Mouse (Mus musculus) thymus, adult 2 months (tissue): ENCODE data around the gene Mlec.

Experiments
- CTCF ChIP-seq: fragments of 200-500 bp; IDR thresholded peaks from 2 replicates; pipeline ENCODE4 v1.5.1; 2012; ENCODE audit warnings: mild to moderate bottlenecking, control low read depth, low read length, moderate library complexity, borderline replicate concordance; ENCODE audit not compliant: control insufficient read depth, poor library complexity, insufficient read depth; ENCODE audit errors: extremely low read depth
- POLR2A ChIP-seq: fragments of 200-500 bp; IDR thresholded peaks from 2 replicates; pipeline ENCODE4 v1.6.1; 2012; ENCODE audit warnings: mild to moderate bottlenecking, low read length, control low read depth, moderate library complexity; ENCODE audit not compliant: control insufficient read depth, poor library complexity, insufficient read depth; ENCODE audit errors: extremely low read depth

DNA sequence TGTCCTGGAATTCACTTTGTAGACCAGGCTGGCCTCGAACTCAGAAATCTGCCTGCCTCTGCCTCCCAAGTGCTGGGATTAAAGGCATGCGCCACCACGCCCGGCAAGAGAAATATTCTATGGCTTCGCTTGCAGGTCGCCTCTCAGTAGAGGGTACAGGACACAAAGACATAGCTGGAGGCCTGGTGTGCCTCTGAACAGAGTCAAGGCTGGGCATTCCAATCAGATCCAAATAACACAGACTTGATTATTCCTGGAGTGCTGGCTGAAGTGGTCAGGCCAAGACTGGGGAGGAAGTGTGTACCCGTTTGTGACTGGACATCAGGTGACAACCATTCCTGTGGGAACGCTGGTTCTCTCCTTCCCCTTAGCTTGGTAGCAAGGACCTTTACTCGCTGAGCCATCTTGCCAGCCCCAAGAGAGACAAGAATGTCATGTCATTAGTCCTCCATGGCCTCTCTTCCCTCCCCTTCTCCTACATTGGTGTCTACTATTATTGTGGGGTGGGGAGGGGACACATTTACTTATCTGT is 15.7 kb downstream of the Mlec start:
- TF ChIP-seq CTCF (no peak), POLR2A (no peak)
